Comparison of ENCODE assay signal across 25 mouse cellular contexts in the genomic region with DNA sequence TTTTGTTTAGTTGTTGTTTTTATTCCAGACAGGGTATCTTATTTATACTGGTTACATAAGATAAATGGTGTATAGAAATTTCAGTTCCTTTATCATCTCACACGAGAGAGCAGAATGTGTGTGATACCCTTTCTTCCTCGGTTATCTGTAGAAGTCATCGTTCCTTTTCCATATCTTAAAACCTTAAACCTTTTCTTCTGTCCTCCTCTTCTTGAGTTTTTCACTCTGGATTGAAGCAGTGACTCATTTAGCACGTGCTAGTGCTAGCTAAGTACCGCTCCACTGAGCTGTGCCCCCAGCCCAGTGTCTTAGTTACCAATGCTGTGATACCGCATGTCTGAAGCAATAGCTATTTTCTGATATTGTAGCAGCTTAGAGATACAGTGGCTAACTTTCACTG. TPM values are rescaled to one million over a fixed set of nuclear protein-coding genes. Genes with fewer than 3 reads are reported as not detected.
DNase-seq lines count a peak whose midpoint lies in the region; ATAC-seq and TF ChIP-seq lines count a peak whose summit lies in the region.
"Had no signal": no experiment of that assay in that cellular context is flagged by ENCODE, and none has a peak within 500 bp of the region (broad histone marks: within the 10 kb centered on the region; RNA-seq: fewer than 3 reads in every experiment).

No protein-coding gene starts in this region.

- ATAC-seq in kidney, postnatal 0 days (replicated peaks; ENCODE audit: low FRiP score, low read depth), result no peak
- ATAC-seq in Patski, result peak; percentile 58
- no peak for ATAC-seq in forebrain, embryonic 16.5 days
- ATAC-seq: forebrain, embryonic 14.5 days had no signal

- no peaks in the 10 kb centered on the region for H3K27me3 ChIP-seq in kidney, postnatal 0 days (ENCODE audit: insufficient read depth, low read length)
- no peaks in the 10 kb centered on the region for H3K27me3 ChIP-seq in Patski
- H3K27me3 ChIP-seq in forebrain, embryonic 16.5 days (replicated peaks; ENCODE audit: control insufficient read depth, insufficient read depth, low read length), result no peaks in the 10 kb centered on the region
- H3K27me3 ChIP-seq: embryonic facial prominence, embryonic 13.5 days; embryonic facial prominence, embryonic 15.5 days; forebrain, embryonic 12.5 days had no signal

- WGBS in kidney, postnatal 0 days, result 59% methylated on average over 6 of the region's 6 CpGs
- WGBS in forebrain, embryonic 16.5 days, result 96% methylated on average over 6 of the region's 6 CpGs

- 0 out of 2 replicates have a peak, but pooled peaks cover 16% of the 10 kb centered on the region for H3K36me3 ChIP-seq in kidney, postnatal 0 days (ENCODE audit: insufficient read depth, low read length)
- H3K36me3 ChIP-seq in forebrain, embryonic 16.5 days (ENCODE audit: control insufficient read depth, insufficient read depth), result peaks cover 9% of the 10 kb centered on the region

- POLR2A ChIA-PET in Patski (lab: Charles Lee), result interaction anchor here (1.0 kb wide), 2 partner anchors 18 to 21 kb away, joined by 4 read pairs; no protein-coding TSS in a partner anchor

- no peak overlapping the region for H3K4me2 ChIP-seq in kidney, postnatal 0 days (ENCODE audit: low read length)
- no peak overlapping the region for H3K4me2 ChIP-seq in forebrain, embryonic 16.5 days (ENCODE audit: low read length)
- H3K4me2 ChIP-seq: embryonic facial prominence, embryonic 13.5 days; embryonic facial prominence, embryonic 15.5 days; forebrain, embryonic 12.5 days had no signal

- CTCF ChIA-PET in Patski (lab: Charles Lee), result interaction anchor here (1.4 to 3.7 kb wide), 3 partner anchors 11 to 35 kb away, joined by 3 to 11 read pairs (median 4); no protein-coding TSS in a partner anchor

- H3K4me3 ChIP-seq in kidney, postnatal 0 days (replicated peaks; ENCODE audit: low read depth, low read length), result no peak overlapping the region
- no peak overlapping the region for H3K4me3 ChIP-seq in forebrain, embryonic 16.5 days (replicated peaks; ENCODE audit: low read length)
- H3K4me3 ChIP-seq: embryonic facial prominence, embryonic 13.5 days; embryonic facial prominence, embryonic 15.5 days; erythroblast, embryonic 14.5 days; forebrain, embryonic 10.5 days; forebrain, embryonic 12.5 days had no signal

- no peaks in the 10 kb centered on the region for H3K9me3 ChIP-seq in kidney, postnatal 0 days (replicated peaks; ENCODE audit: low read length)
- H3K9me3 ChIP-seq in forebrain, embryonic 16.5 days (ENCODE audit: control insufficient read depth, low read length), result no peaks in the 10 kb centered on the region
- H3K9me3 ChIP-seq: embryonic facial prominence, embryonic 13.5 days; embryonic facial prominence, embryonic 15.5 days; forebrain, embryonic 10.5 days; forebrain, embryonic 12.5 days had no signal

- peak; percentile 46 for DNase-seq in kidney, postnatal 0 days (ENCODE audit: low spot score)
- DNase-seq in kidney, postnatal 4 days, result no peak
- DNase-seq in A20 (ENCODE audit: low read depth, low spot score), result peak; percentile 58
- no peak for DNase-seq in Patski (ENCODE audit: low read depth, low spot score)
- DNase-seq: adrenal gland, adult 2 months; adrenal gland, postnatal 10 days; adrenal gland, postnatal 25 days; cerebellum, adult 11 months; cerebellum, adult 18-20 months; cerebellum, adult 8-10 months; cerebellum, adult 9-11 months; cerebellum, postnatal 14 days; cerebellum, postnatal 36 days; embryo, embryonic 11 days had no signal

- H3K27ac ChIP-seq in kidney, postnatal 0 days, result no peak overlapping the region
- no peak overlapping the region for H3K27ac ChIP-seq in forebrain, embryonic 16.5 days (ENCODE audit: low read length)
- H3K27ac ChIP-seq: embryonic facial prominence, embryonic 13.5 days; forebrain, embryonic 10.5 days; forebrain, embryonic 12.5 days had no signal

- peaks cover 9% of the 10 kb centered on the region; the same call in 1 of the 2 replicates for H3K4me1 ChIP-seq in kidney, postnatal 0 days (replicated peaks; ENCODE audit: insufficient read depth, low read length)
- H3K4me1 ChIP-seq in forebrain, embryonic 16.5 days (replicated peaks; ENCODE audit: control insufficient read depth, insufficient read depth, low read length), result peaks cover 12% of the 10 kb centered on the region

- in situ Hi-C loops in Patski (cut with MboI; ENCODE audit: low pct_unique_long_range_greater_than_20kb), result loop anchor here (5.0 kb wide), 1 partner anchor 39 kb away; the partner anchor contains the start of gene Gm10197

- TF ChIP-seq CTCF in kidney, postnatal 0 days (IDR thresholded peaks at IDR 0.05; ENCODE audit: low read depth), result no peak
- no peak for TF ChIP-seq CTCF in Patski (IDR thresholded peaks at IDR 0.05)

- no peak overlapping the region for H3K9ac ChIP-seq in kidney, postnatal 0 days (ENCODE audit: low read depth, low read length)
- no peak overlapping the region for H3K9ac ChIP-seq in forebrain, embryonic 16.5 days (replicated peaks; ENCODE audit: low read depth, low read length)
- H3K9ac ChIP-seq: embryonic facial prominence, embryonic 13.5 days; embryonic facial prominence, embryonic 15.5 days; forebrain, embryonic 12.5 days had no signal

RNA-seq across cellular contexts. Expression of gene Mxi1, which starts 23.4 kb away (rescaled TPM):
- polyA plus RNA-seq in kidney, postnatal 0 days (2015; fragmentation: Nextera tagmentation; extraction: Ambion mirVana), result 51.9 and 55.0 TPM in 2 replicates
- polyA plus RNA-seq in Patski (2021), result 92.8 TPM
- polyA plus RNA-seq in forebrain, embryonic 16.5 days (2015; fragmentation: Nextera tagmentation; extraction: Ambion mirVana), result 46.7 and 61.4 TPM in 2 replicates

RNA-seq across cellular contexts. Expression of gene Gm10197, which starts 37.8 kb away (rescaled TPM):
- not detected in 2 replicates for polyA plus RNA-seq in kidney, postnatal 0 days (2015; fragmentation: Nextera tagmentation; extraction: Ambion mirVana)
- 32.0 TPM for polyA plus RNA-seq in Patski (2021)
- not detected in 2 replicates for polyA plus RNA-seq in forebrain, embryonic 16.5 days (2015; fragmentation: Nextera tagmentation; extraction: Ambion mirVana)
- polyA plus RNA-seq: adrenal gland, adult 2 months; brain, embryonic 14.5 days; C2C12; embryonic facial prominence, embryonic 11.5 days; embryonic facial prominence, embryonic 13.5 days; embryonic facial prominence, embryonic 15.5 days; erythroblast, embryonic 14.5 days; forebrain, embryonic 10.5 days; frontal cortex, adult 2 months had no signal

RNA-seq across cellular contexts. Expression of gene Smndc1, which starts 56.6 kb away (rescaled TPM):
- polyA plus RNA-seq in kidney, postnatal 0 days (2015; fragmentation: Nextera tagmentation; extraction: Ambion mirVana), result 47.2 and 47.6 TPM in 2 replicates
- 59.3 TPM for polyA plus RNA-seq in Patski (2021)
- 33.2 and 39.6 TPM in 2 replicates for polyA plus RNA-seq in forebrain, embryonic 16.5 days (2015; fragmentation: Nextera tagmentation; extraction: Ambion mirVana)

Comparison
In these comparisons a context has a peak if more than half of its experiments do, and no peak if none do; other contexts are left out.
1. DNase-seq: peak in kidney, postnatal 0 days (single experiment) and A20 (single experiment); none in kidney, postnatal 4 days (0 of 2) and Patski (single experiment).
2. RNA of gene Gm10197, which starts 37.8 kb away (polyA plus RNA-seq): 32.0 TPM in Patski (single experiment); not detected in kidney, postnatal 0 days and not detected in forebrain, embryonic 16.5 days; every median in the first group is over 10 times any median in the second.